Comparison of ENCODE assay signal across 8 mouse cellular contexts in the genomic region with DNA sequence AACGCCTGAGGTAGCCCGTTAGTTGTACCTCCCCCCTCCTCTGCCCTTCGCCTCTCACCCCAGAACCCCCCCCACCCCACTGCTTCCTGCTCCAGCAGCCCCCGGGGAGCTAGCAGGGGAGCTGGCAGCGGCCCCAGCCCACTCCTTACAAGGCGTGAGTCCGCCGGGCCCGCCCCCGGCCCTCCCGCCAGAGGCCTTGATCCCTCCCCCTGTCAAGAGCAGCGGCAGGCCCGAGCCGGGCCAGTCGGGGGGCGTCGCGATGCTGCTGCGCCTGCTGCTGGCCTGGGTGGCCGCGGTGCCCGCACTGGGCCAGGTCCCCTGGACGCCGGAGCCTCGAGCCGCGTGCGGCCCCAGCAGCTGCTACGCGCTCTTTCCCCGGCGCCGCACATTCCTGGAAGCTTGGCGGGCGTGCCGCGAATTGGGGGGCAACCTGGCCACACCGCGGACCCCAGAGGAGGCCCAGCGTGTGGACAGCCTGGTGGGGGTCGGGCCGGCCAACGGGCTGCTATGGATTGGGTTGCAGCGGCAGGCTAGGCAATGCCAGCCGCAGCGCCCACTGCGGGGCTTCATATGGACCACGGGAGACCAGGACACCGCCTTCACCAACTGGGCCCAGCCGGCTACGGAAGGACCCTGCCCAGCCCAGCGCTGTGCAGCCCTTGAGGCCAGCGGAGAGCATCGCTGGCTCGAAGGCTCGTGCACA. TPM values are rescaled to one million over a fixed set of nuclear protein-coding genes. Genes with fewer than 3 reads are reported as not detected.
DNase-seq lines count a peak whose midpoint lies in the region; ATAC-seq lines count a peak whose summit lies in the region.

TSS of gene Cd248 (plus strand) at position 212 of the 703 bp plus-strand sequence.

- ATAC-seq in heart, embryonic 16.5 days (replicated peaks; ENCODE audit: extremely low read depth, insufficient read depth, low FRiP score) = peak; percentile 72

- H3K4me3 ChIP-seq in forebrain, embryonic 10.5 days = peak within 1 kb of the TSS; percentile 61
- peak within 1 kb of the TSS; percentile 59 for H3K4me3 ChIP-seq in heart, embryonic 16.5 days (ENCODE audit: low read length)
- peak within 1 kb of the TSS; percentile 52 for H3K4me3 ChIP-seq in midbrain, embryonic 10.5 days

- H3K9ac ChIP-seq in heart, embryonic 16.5 days (ENCODE audit: low read length) = peak within 1 kb of the TSS; percentile 81

- H3K4me2 ChIP-seq in heart, embryonic 16.5 days (ENCODE audit: low read depth, low read length) = peak within 1 kb of the TSS; percentile 95

- H3K27me3 ChIP-seq in forebrain, embryonic 10.5 days (ENCODE audit: poor library complexity, severe bottlenecking) = peaks cover 71% of the 10 kb centered on the region
- H3K27me3 ChIP-seq in heart, embryonic 16.5 days (ENCODE audit: control insufficient read depth, insufficient read depth, low read length) = peaks cover 14% of the 10 kb centered on the region; the same call in 1 of the 2 replicates
- H3K27me3 ChIP-seq in midbrain, embryonic 10.5 days (ENCODE audit: low read depth, poor library complexity, severe bottlenecking) = peaks cover 65% of the 10 kb centered on the region

- H3K9me3 ChIP-seq in forebrain, embryonic 10.5 days = no peaks in the 10 kb centered on the region
- H3K9me3 ChIP-seq in heart, embryonic 16.5 days (replicated peaks; ENCODE audit: control insufficient read depth, low read length) = no peaks in the 10 kb centered on the region
- H3K9me3 ChIP-seq in midbrain, embryonic 10.5 days (replicated peaks) = no peaks in the 10 kb centered on the region

- 2% methylated on average over 56 of the region's 56 CpGs for WGBS in forebrain, embryonic 10.5 days
- WGBS in heart, embryonic 16.5 days = 3% methylated on average over 52 of the region's 56 CpGs
- WGBS in midbrain, embryonic 10.5 days = 1% methylated on average over 56 of the region's 56 CpGs

- no peaks in the 10 kb centered on the region for H3K36me3 ChIP-seq in forebrain, embryonic 10.5 days (replicated peaks)
- no peaks in the 10 kb centered on the region for H3K36me3 ChIP-seq in heart, embryonic 16.5 days (ENCODE audit: control insufficient read depth, insufficient read depth)
- no peaks in the 10 kb centered on the region for H3K36me3 ChIP-seq in midbrain, embryonic 10.5 days

- peak within 1 kb of the TSS; percentile 92 for H3K27ac ChIP-seq in forebrain, embryonic 10.5 days
- peak within 1 kb of the TSS; percentile 56 for H3K27ac ChIP-seq in heart, embryonic 16.5 days (ENCODE audit: low read length)
- peak within 1 kb of the TSS; percentile 74 for H3K27ac ChIP-seq in midbrain, embryonic 10.5 days (replicated peaks)

- H3K4me1 ChIP-seq in forebrain, embryonic 10.5 days = peaks cover 72% of the 10 kb centered on the region
- H3K4me1 ChIP-seq in heart, embryonic 16.5 days (ENCODE audit: control insufficient read depth, insufficient read depth, low read length) = peaks cover 24% of the 10 kb centered on the region
- peaks cover 57% of the 10 kb centered on the region for H3K4me1 ChIP-seq in midbrain, embryonic 10.5 days

- DNase-seq in lung, adult 18-20 months = peak; percentile 49 to 59
- no peak for DNase-seq in lung, postnatal 25 days (ENCODE audit: low spot score)
- DNase-seq in forebrain, embryonic 10.5 days (ENCODE audit: extremely low spot score, low spot score) = peak; percentile 59
- peak; percentile 87 for DNase-seq in kidney, postnatal 14 days
- peak; percentile 66 for DNase-seq in midbrain, embryonic 10.5 days (ENCODE audit: low spot score)
- peak; percentile 71 for DNase-seq in testis, postnatal 14 days (ENCODE audit: low spot score)
- DNase-seq in frontal cortex, adult 2 months (ENCODE audit: extremely low spot score in 1 of 2, low spot score in 1 of 2) = no peak

RNA-seq across cellular contexts. Expression of gene Cd248, which starts in this region (rescaled TPM):
- 15.9 and 17.6 TPM in 2 replicates for polyA plus RNA-seq in forebrain, embryonic 10.5 days (2016; fragmentation: Nextera tagmentation; extraction: Ambion mirVana)
- polyA plus RNA-seq in heart, embryonic 16.5 days (2015; fragmentation: Nextera tagmentation; extraction: Ambion mirVana) = 21.1 and 23.4 TPM in 2 replicates
- polyA plus RNA-seq in midbrain, embryonic 10.5 days (2016; fragmentation: Nextera tagmentation; extraction: Ambion mirVana) = 25.3 and 34.1 TPM in 2 replicates
- 5.2 and 5.7 TPM in 2 replicates for polyA plus RNA-seq in frontal cortex, adult 2 months (2012; rRNA removed)

Comparison
In these comparisons a context has a peak if more than half of its experiments do, and no peak if none do; other contexts are left out.
1. DNase-seq: peak in lung, adult 18-20 months (2 of 2), forebrain, embryonic 10.5 days (single experiment), kidney, postnatal 14 days (single experiment), midbrain, embryonic 10.5 days (single experiment) and testis, postnatal 14 days (single experiment); none in lung, postnatal 25 days (single experiment) and frontal cortex, adult 2 months (0 of 2).
2. Peak in every context shown above with its lines, with median percentiles within 50 percentile points of each other: H3K27ac ChIP-seq and H3K4me3 ChIP-seq.